Mouse (Mus musculus): ENCODE data around the gene Fgf4. TPM values are rescaled to one million over a fixed set of nuclear protein-coding genes. Genes with fewer than 3 reads are reported as not detected.
A peak's percentile ranks its signal among the peaks of the same experiment; 100 is the strongest.
"Not testable (repeated sequence)": the region's sequence is repeated elsewhere in the genome, so short reads cannot be mapped to it uniquely, and the experiment has no call there.

Fgf4 gene
- polyA plus RNA-seq, 1 experiment from 2014 or later: not detected

GRCm38 (mm10) chr7:144890661-144891060 lies 43.5 kb downstream of the Fgf4 start:
- H3K4me3 ChIP-seq (ENCODE audit: low read depth, low read length); ATAC-seq; H3K4me2 ChIP-seq (replicated peaks; ENCODE audit: low read depth); H3K9me3 ChIP-seq (ENCODE audit: control insufficient read depth); H3K36me3 ChIP-seq (ENCODE audit: control insufficient read depth, insufficient read depth); H3K4me1 ChIP-seq (replicated peaks; ENCODE audit: control insufficient read depth, insufficient read depth, low read length); H3K9ac ChIP-seq (ENCODE audit: low read depth, low read length); H3K27ac ChIP-seq (ENCODE audit: low read depth, low read length): not testable (repeated sequence)
- TF ChIP-seq CTCF (IDR thresholded peaks at IDR 0.05; ENCODE audit: low read depth): peak; percentile 38; the same call in 1 of the 2 replicates
- H3K27me3 ChIP-seq (replicated peaks; ENCODE audit: control insufficient read depth, insufficient read depth, low read length): peaks cover 15% of the 10 kb centered on the region
- 100% methylated on average over 1 of the region's 1 CpGs for WGBS

DNA sequence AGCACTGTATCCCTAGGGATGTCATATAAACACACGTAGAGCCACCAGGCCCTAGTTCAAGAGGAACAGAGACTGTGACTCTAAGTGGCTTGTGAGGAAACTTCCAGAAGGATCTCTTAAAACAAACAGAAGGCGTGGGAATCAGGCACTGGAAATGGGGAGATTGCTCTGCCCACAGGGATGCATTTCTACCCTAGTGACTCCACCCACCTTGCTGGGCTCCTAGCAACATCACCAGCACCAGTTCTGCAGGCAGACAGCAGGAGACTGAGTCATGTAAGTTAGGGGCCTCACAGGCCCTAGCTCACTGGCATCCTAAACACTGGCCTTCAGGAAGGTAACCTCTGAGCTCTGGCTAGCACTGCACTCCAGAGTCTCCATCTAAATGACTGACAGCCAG lies 44.7 kb downstream of the Fgf4 start:
- no peak for ATAC-seq
- Histone ChIP-seq H3K4me1 (replicated peaks; ENCODE audit: control insufficient read depth, insufficient read depth, low read length) (peaks cover 7% of the 10 kb centered on the region; the same call in 1 of the 2 replicates), H3K9ac (ENCODE audit: low read depth, low read length) (no peak overlapping the region), H3K27me3 (replicated peaks; ENCODE audit: control insufficient read depth, insufficient read depth, low read length) (peaks cover 27% of the 10 kb centered on the region), H3K4me3 (ENCODE audit: low read depth, low read length) (no peak overlapping the region), H3K4me2 (replicated peaks; ENCODE audit: low read depth) (no peak overlapping the region), H3K27ac (ENCODE audit: low read depth, low read length) (no peak overlapping the region), H3K36me3 (ENCODE audit: control insufficient read depth, insufficient read depth) (no peaks in the 10 kb centered on the region), H3K9me3 (ENCODE audit: control insufficient read depth) (no peaks in the 10 kb centered on the region)
- TF ChIP-seq CTCF (IDR thresholded peaks at IDR 0.05; ENCODE audit: low read depth): no peak
- 61% methylated on average over 2 of the region's 2 CpGs for WGBS

GRCm38 (mm10) chr7:144892322-144892721 lies 45.2 kb downstream of the Fgf4 start:
- no peak overlapping the region for H3K4me3 ChIP-seq (ENCODE audit: low read depth, low read length)
- no peaks in the 10 kb centered on the region for H3K36me3 ChIP-seq (ENCODE audit: control insufficient read depth, insufficient read depth)
- no peak overlapping the region for H3K27ac ChIP-seq (ENCODE audit: low read depth, low read length)
- 0 out of 2 replicates have a peak, but pooled peaks have one; percentile 8 for TF ChIP-seq CTCF (IDR thresholded peaks at IDR 0.05; ENCODE audit: low read depth)
- H3K27me3 ChIP-seq (replicated peaks; ENCODE audit: control insufficient read depth, insufficient read depth, low read length): peaks cover 32% of the 10 kb centered on the region
- H3K4me2 ChIP-seq (replicated peaks; ENCODE audit: low read depth): no peak overlapping the region
- H3K9ac ChIP-seq (ENCODE audit: low read depth, low read length): no peak overlapping the region
- WGBS: 61% methylated on average over 6 of the region's 6 CpGs
- no peak for ATAC-seq
- no peaks in the 10 kb centered on the region for H3K9me3 ChIP-seq (ENCODE audit: control insufficient read depth)
- H3K4me1 ChIP-seq (replicated peaks; ENCODE audit: control insufficient read depth, insufficient read depth, low read length): peaks cover 7% of the 10 kb centered on the region; the same call in 1 of the 2 replicates

GRCm38 (mm10) chr7:144894191-144894590 lies 47.0 kb downstream of the Fgf4 start:
- ATAC-seq: no peak
- Histone ChIP-seq H3K4me3 (ENCODE audit: low read depth, low read length) (no peak overlapping the region), H3K36me3 (ENCODE audit: control insufficient read depth, insufficient read depth) (no peaks in the 10 kb centered on the region), H3K4me2 (replicated peaks; ENCODE audit: low read depth) (peak overlapping the region; percentile 77; the same call in 1 of the 2 replicates), H3K9ac (ENCODE audit: low read depth, low read length) (no peak overlapping the region), H3K9me3 (ENCODE audit: control insufficient read depth) (no peaks in the 10 kb centered on the region), H3K27me3 (replicated peaks; ENCODE audit: control insufficient read depth, insufficient read depth, low read length) (peaks cover 41% of the 10 kb centered on the region), H3K4me1 (replicated peaks; ENCODE audit: control insufficient read depth, insufficient read depth, low read length) (peaks cover 10% of the 10 kb centered on the region; the same call in 1 of the 2 replicates), H3K27ac (ENCODE audit: low read depth, low read length) (no peak overlapping the region)
- 9% methylated on average over 5 of the region's 5 CpGs for WGBS
- TF ChIP-seq CTCF (IDR thresholded peaks at IDR 0.05; ENCODE audit: low read depth): peak; percentile 62

GRCm38 (mm10) chr7:144894706-144895105 lies 47.5 kb downstream of the Fgf4 start:
- no peak overlapping the region for H3K27ac ChIP-seq (ENCODE audit: low read depth, low read length)
- H3K9ac ChIP-seq (ENCODE audit: low read depth, low read length): no peak overlapping the region
- TF ChIP-seq CTCF (IDR thresholded peaks at IDR 0.05; ENCODE audit: low read depth): no peak
- H3K36me3 ChIP-seq (ENCODE audit: control insufficient read depth, insufficient read depth): no peaks in the 10 kb centered on the region
- 12% methylated on average over 4 of the region's 4 CpGs for WGBS
- 0 out of 2 replicates have a peak overlapping the region, but pooled peaks have one; percentile 41 for H3K4me3 ChIP-seq (ENCODE audit: low read depth, low read length)
- peak overlapping the region; percentile 77 for H3K4me2 ChIP-seq (replicated peaks; ENCODE audit: low read depth)
- no peak for ATAC-seq
- peaks cover 10% of the 10 kb centered on the region; the same call in 1 of the 2 replicates for H3K4me1 ChIP-seq (replicated peaks; ENCODE audit: control insufficient read depth, insufficient read depth, low read length)
- H3K9me3 ChIP-seq (ENCODE audit: control insufficient read depth): no peaks in the 10 kb centered on the region
- peaks cover 46% of the 10 kb centered on the region for H3K27me3 ChIP-seq (replicated peaks; ENCODE audit: control insufficient read depth, insufficient read depth, low read length)

- Histone ChIP-seq H3K27ac (ENCODE audit: low read depth, low read length) (no peak overlapping the region), H3K4me1 (replicated peaks; ENCODE audit: control insufficient read depth, insufficient read depth, low read length) (peaks cover 10% of the 10 kb centered on the region; the same call in 1 of the 2 replicates), H3K36me3 (ENCODE audit: control insufficient read depth, insufficient read depth) (no peaks in the 10 kb centered on the region), H3K27me3 (replicated peaks; ENCODE audit: control insufficient read depth, insufficient read depth, low read length) (peaks cover 50% of the 10 kb centered on the region), H3K9me3 (ENCODE audit: control insufficient read depth) (no peaks in the 10 kb centered on the region), H3K4me3 (ENCODE audit: low read depth, low read length) (peak overlapping the region; percentile 41), H3K4me2 (replicated peaks; ENCODE audit: low read depth) (peak overlapping the region; percentile 77), H3K9ac (ENCODE audit: low read depth, low read length) (no peak overlapping the region)
- TF ChIP-seq CTCF (IDR thresholded peaks at IDR 0.05; ENCODE audit: low read depth): peak; percentile 95
- peak; percentile 62 for ATAC-seq
- 1% methylated on average over 37 of the region's 37 CpGs for WGBS
Observed at GRCm38 (mm10) chr7:144895305-144896111, 48.3 kb downstream of the Fgf4 start.
